Mouse (Mus musculus): ENCODE results near the gene Fbxl12. TPM values are rescaled to one million over a fixed set of nuclear protein-coding genes. Genes with fewer than 3 reads are reported as not detected.

Gene Fbxl12
- polyA plus RNA-seq (2014; fragmentation: Illumina TruSeq; extraction: RNeasy Lipid Tissue Mini Kit (QIAGEN cat#74804); ENCODE audit: low read depth, low replicate concordance): 7.3 TPM

GRCm38 (mm10) chr9:20644360-20645081, at the start of gene Fbxl12:
Gene Fbxl12 (minus strand): TSS chr9:20644767.

GRCm38 (mm10) chr9:20651602-20652259, 7.2 kb upstream of the Fbxl12 start, which contains the start of gene Pin1:
Gene Pin1 (plus strand): TSS chr9:20652095.

GRCm38 (mm10) chr9:20642101-20642895, 2.3 kb downstream of the Fbxl12 start, which contains the start of gene Ubl5:
Gene Ubl5 (plus strand): TSS chr9:20642878.

GRCm38 (mm10) chr9:20581175-20581634, 63.4 kb downstream of the Fbxl12 start, which contains the start of gene Zfp846:
Gene Zfp846 (plus strand): TSS chr9:20581291.

Other genes with a start within 250 kb of the Fbxl12 start
- gene Zfp26, start 184.6 kb downstream of the Fbxl12 start, polyA plus RNA-seq (2014; fragmentation: Illumina TruSeq; extraction: RNeasy Lipid Tissue Mini Kit (QIAGEN cat#74804); ENCODE audit: low read depth, low replicate concordance): 36.7 TPM
- 48.6 TPM for gene Zfp426, start 152.0 kb downstream of the Fbxl12 start, polyA plus RNA-seq (2014; fragmentation: Illumina TruSeq; extraction: RNeasy Lipid Tissue Mini Kit (QIAGEN cat#74804); ENCODE audit: low read depth, low replicate concordance)
- 59.3 TPM for gene Zfp266, start 123.3 kb downstream of the Fbxl12 start, polyA plus RNA-seq (2014; fragmentation: Illumina TruSeq; extraction: RNeasy Lipid Tissue Mini Kit (QIAGEN cat#74804); ENCODE audit: low read depth, low replicate concordance)
- gene Zfp846, start 63.5 kb downstream of the Fbxl12 start, polyA plus RNA-seq (2014; fragmentation: Illumina TruSeq; extraction: RNeasy Lipid Tissue Mini Kit (QIAGEN cat#74804); ENCODE audit: low read depth, low replicate concordance): 23.9 TPM
- 57.3 TPM for gene Ubl5, start 1.9 kb downstream of the Fbxl12 start, polyA plus RNA-seq (2014; fragmentation: Illumina TruSeq; extraction: RNeasy Lipid Tissue Mini Kit (QIAGEN cat#74804); ENCODE audit: low read depth, low replicate concordance)
- gene Pin1, start 7.3 kb upstream of the Fbxl12 start, polyA plus RNA-seq (2014; fragmentation: Illumina TruSeq; extraction: RNeasy Lipid Tissue Mini Kit (QIAGEN cat#74804); ENCODE audit: low read depth, low replicate concordance): 0.85 TPM
- gene Olfm2, start 101.6 kb upstream of the Fbxl12 start, polyA plus RNA-seq (2014; fragmentation: Illumina TruSeq; extraction: RNeasy Lipid Tissue Mini Kit (QIAGEN cat#74804); ENCODE audit: low read depth, low replicate concordance): 0.79 TPM
- 0.38 TPM for gene Col5a3, start 170.3 kb upstream of the Fbxl12 start, polyA plus RNA-seq (2014; fragmentation: Illumina TruSeq; extraction: RNeasy Lipid Tissue Mini Kit (QIAGEN cat#74804); ENCODE audit: low read depth, low replicate concordance)
- not detected for gene Rdh8, start 173.7 kb upstream of the Fbxl12 start, polyA plus RNA-seq (2014; fragmentation: Illumina TruSeq; extraction: RNeasy Lipid Tissue Mini Kit (QIAGEN cat#74804); ENCODE audit: low read depth, low replicate concordance)
- 6.5 TPM for gene A230050P20Rik, start 223.9 kb upstream of the Fbxl12 start, polyA plus RNA-seq (2014; fragmentation: Illumina TruSeq; extraction: RNeasy Lipid Tissue Mini Kit (QIAGEN cat#74804); ENCODE audit: low read depth, low replicate concordance)
- gene Angptl6, start 235.0 kb upstream of the Fbxl12 start, polyA plus RNA-seq (2014; fragmentation: Illumina TruSeq; extraction: RNeasy Lipid Tissue Mini Kit (QIAGEN cat#74804); ENCODE audit: low read depth, low replicate concordance): not detected
- 1.1 TPM for gene Ppan, start 243.4 kb upstream of the Fbxl12 start, polyA plus RNA-seq (2014; fragmentation: Illumina TruSeq; extraction: RNeasy Lipid Tissue Mini Kit (QIAGEN cat#74804); ENCODE audit: low read depth, low replicate concordance)

Measured in sigmoid colon, adult 10 weeks (tissue).